ENCODE assay signal across 17 mouse cellular contexts in the genomic region with DNA sequence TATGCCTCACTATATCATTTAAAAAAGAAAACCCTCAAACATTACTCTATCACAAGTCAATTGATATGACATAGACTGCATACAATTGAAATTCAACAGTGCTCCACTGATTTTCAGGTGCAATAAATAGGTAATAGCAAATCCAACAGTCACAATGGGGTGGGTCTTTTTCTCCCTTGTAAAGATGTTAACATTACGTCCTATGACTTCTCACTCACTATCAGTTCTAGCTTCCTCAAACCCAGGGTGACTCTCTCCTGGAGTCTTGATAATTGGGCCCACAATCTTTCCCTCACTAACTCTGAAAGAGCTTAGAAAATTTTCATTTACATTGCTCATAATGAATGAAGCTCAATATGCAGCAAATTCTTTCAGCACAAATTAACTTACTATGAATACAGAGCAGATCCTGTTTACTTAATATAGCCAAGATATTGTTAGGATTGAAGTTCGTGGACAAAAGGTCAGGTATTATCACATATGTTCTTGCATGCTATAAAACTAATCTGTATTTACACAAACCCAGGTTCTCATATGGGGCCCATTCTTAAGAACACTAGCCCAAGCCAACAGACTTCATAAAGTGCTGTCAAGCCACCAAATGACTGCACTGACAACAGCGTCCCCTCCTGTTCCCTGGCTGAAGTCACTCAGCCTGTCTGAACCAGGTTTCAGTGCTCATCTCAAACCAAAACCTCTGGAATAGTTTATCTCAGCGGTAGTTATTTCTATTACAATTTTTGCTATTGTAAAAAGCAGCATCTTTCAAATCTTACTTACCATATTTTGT.
"Had no signal": no experiment of that assay in that cellular context is flagged by ENCODE, and none has a peak within 500 bp of the region (broad histone marks: within the 10 kb centered on the region; RNA-seq: fewer than 3 reads in every experiment).

No protein-coding gene starts in this region.

- H3K4me3 ChIP-seq: layer of hippocampus, adult 2 months; limb, embryonic 15.5 days; liver, embryonic 13.5 days; midbrain, embryonic 10.5 days; midbrain, embryonic 15.5 days; neural tube, embryonic 13.5 days had no signal

- H3K36me3 ChIP-seq: limb, embryonic 15.5 days; liver, embryonic 13.5 days; midbrain, embryonic 15.5 days; neural tube, embryonic 13.5 days had no signal

- H3K9ac ChIP-seq: limb, embryonic 15.5 days; liver, embryonic 13.5 days; midbrain, embryonic 15.5 days had no signal

- H3K27ac ChIP-seq: kidney, postnatal 0 days; layer of hippocampus, adult 2 months; limb, embryonic 15.5 days; liver, embryonic 13.5 days; midbrain, embryonic 10.5 days had no signal

- H3K27me3 ChIP-seq: limb, embryonic 15.5 days; liver, embryonic 13.5 days; midbrain, embryonic 15.5 days; neural tube, embryonic 13.5 days had no signal

- DNase-seq: kidney, adult 9 months; kidney, postnatal 4 days; left cerebral cortex, postnatal 4 days; liver, embryonic 13.5 days; lung, adult 18-20 months; lung, postnatal 4 days; retina, postnatal 1 day; right cerebral cortex, postnatal 4 days; thymus, adult 18-20 months; thymus, postnatal 25 days had no signal

- ATAC-seq: lung, postnatal 0 days had no signal

- H3K4me2 ChIP-seq: limb, embryonic 15.5 days; liver, embryonic 13.5 days had no signal

- H3K9me3 ChIP-seq: limb, embryonic 15.5 days; liver, embryonic 13.5 days; midbrain, embryonic 10.5 days; midbrain, embryonic 15.5 days; neural tube, embryonic 13.5 days had no signal
